Mouse (Mus musculus) embryonic facial prominence, embryonic 10.5 days (tissue): ENCODE measurements at regions not wholly inside any gene's neighbourhood (a gene's known extent, or its start where the extent isn't known, plus 50 kb on each side); places are given as distances from the start of the nearest gene placed in this dataset.

Experiments used
- DNase-seq: peaks from one replicate; pipeline ENCODE4 v3.0.0-alpha.2; 2017; ENCODE audit warnings: low spot score
- H3K27ac ChIP-seq: fragments of 300-500 bp; sonication (generic); replicated peaks from 2 replicates; pipeline ENCODE4 v1.5.1; 2016; ENCODE audit warnings: mild to moderate bottlenecking
- H3K27me3 ChIP-seq: fragments of 300-500 bp; sonication (generic); replicated peaks from 2 replicates; pipeline ENCODE4 v1.6.1; 2016; ENCODE audit warnings: low read depth, mild to moderate bottlenecking; ENCODE audit not compliant: poor library complexity, severe bottlenecking
- H3K36me3 ChIP-seq: fragments of 300-500 bp; sonication (generic); replicated peaks from 2 replicates; pipeline ENCODE4 v1.6.1; 2016; ENCODE audit warnings: mild to moderate bottlenecking, moderate library complexity
- H3K4me1 ChIP-seq: fragments of 300-500 bp; sonication (generic); 2 replicates; pipeline ENCODE4 v1.6.1; 2016
- H3K4me3 ChIP-seq: fragments of 300-500 bp; sonication (generic); 2 replicates; pipeline ENCODE4 v1.5.1; 2016; ENCODE audit warnings: mild to moderate bottlenecking, moderate library complexity
- H3K9me3 ChIP-seq: fragments of 300-500 bp; sonication (generic); 2 replicates; pipeline ENCODE4 v1.6.1; 2016; ENCODE audit warnings: mild to moderate bottlenecking
- WGBS: fragments of 180-500 bp; shearing (Covaris S2); methylation state at CpG from one replicate; pipeline ENCODE4 v1.1.7; 2016; 5-methylcytosine and 5-hydroxymethylcytosine counted together

DNA sequence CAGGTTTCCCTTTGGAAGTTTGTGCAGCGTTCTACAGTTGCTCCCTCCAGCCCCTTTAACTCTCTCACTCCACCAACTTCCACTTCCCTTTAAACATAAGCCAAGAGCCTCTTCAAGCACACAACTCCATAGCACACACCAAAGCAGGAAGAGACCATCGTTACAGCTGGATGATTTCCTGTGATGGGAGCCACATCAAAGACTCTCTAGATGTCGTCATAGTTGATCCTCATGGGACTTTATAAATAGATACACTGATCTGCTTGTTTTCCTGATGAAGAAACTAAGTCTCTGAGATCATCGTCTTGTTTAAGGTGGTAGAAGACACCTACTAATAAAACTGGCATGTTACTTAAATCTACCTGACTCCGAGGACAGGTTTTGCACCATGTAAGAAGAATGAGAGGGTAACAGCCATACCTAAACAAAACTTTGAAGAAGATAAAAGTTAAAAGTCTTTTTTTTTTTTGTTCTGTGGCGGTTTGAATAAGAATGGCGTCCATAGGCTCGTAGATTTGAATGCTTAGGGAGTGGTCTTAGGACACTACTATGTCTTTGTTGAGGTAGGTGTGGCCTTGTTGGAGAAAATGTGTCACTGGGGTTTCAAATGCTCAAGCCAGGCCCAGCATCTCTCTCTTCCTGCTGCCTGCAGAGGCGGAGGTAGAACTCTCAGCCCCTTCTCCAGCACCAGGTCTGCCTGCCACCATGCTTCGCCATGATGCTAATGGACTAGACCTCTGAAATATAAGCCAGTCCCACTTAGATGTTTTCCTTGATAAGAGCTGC is 97.8 kb upstream of the Cnot2 start:
- Histone ChIP-seq H3K9me3 (peaks cover 9% of the 10 kb centered on the region; the same call in 1 of the 2 replicates), H3K4me3 (no peak overlapping the region), H3K27ac (no peak overlapping the region), H3K27me3 (no peaks in the 10 kb centered on the region), H3K36me3 (no peaks in the 10 kb centered on the region), H3K4me1 (peaks cover 18% of the 10 kb centered on the region)
- DNase-seq: no peak
- WGBS: 88% methylated on average over 10 of the region's 10 CpGs

- DNase-seq: peak; percentile 60
- peaks cover 8% of the 10 kb centered on the region for H3K4me1 ChIP-seq
- peak overlapping the region; percentile 35; the same call in 1 of the 2 replicates for H3K27ac ChIP-seq
- H3K27me3 ChIP-seq: no peaks in the 10 kb centered on the region
- WGBS: 42% methylated on average over 4 of the region's 4 CpGs
- no peak overlapping the region for H3K4me3 ChIP-seq
- H3K36me3 ChIP-seq: no peaks in the 10 kb centered on the region
- H3K9me3 ChIP-seq: peaks cover 9% of the 10 kb centered on the region; the same call in 1 of the 2 replicates
Observed at GRCm38 (mm10) chr10:116677949-116678348, 96.6 kb upstream of the Cnot2 start.

DNA sequence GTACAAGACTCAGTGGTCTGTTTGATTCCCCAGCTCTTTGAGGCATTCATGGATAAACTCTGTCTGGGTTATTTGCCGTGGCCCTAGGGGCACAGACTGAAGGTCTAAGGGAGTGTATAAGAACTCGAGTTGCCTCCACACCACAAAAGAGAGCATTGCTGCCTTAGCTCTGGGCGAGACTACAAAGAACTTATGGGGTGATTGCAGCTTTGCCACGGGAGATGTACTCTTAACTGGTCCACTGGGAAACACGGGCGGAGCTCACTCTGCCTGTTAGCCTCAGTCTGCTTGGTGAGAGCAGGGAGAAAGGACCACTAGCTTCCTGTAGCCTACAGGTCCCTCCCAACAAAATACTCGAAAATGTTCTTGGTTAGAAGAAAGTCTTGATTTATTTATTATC is 93.9 kb upstream of the Cnot2 start:
- no peak overlapping the region for H3K4me3 ChIP-seq
- 62% methylated on average over 7 of the region's 7 CpGs for WGBS
- no peaks in the 10 kb centered on the region for H3K9me3 ChIP-seq
- peaks cover 8% of the 10 kb centered on the region for H3K4me1 ChIP-seq
- peak overlapping the region; percentile 36; the same call in 1 of the 2 replicates for H3K27ac ChIP-seq
- H3K27me3 ChIP-seq: no peaks in the 10 kb centered on the region
- H3K36me3 ChIP-seq: no peaks in the 10 kb centered on the region
- no peak for DNase-seq

DNA sequence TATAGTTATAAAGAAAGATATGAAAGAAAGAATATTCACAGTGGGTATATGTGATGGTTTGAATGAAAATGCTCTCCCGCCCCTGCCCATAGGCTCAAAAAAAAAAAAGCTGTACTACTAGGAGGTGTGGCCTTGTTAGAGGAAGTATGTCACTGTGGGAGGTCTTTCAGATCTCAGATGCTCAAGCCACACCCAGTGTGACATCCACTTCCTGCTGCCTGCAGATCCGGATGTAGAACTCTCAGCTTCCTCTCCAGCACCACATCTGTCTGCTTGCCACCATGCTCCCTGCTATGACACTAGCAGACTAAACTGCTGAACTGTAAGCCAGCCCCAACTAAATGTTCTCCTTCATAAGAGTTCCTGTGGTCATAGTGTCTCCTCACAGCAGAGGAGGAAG is 93.0 kb upstream of the Cnot2 start:
- 81% methylated on average over 2 of the region's 2 CpGs for WGBS
- Histone ChIP-seq H3K27me3 (no peaks in the 10 kb centered on the region), H3K4me3 (no peak overlapping the region), H3K9me3 (no peaks in the 10 kb centered on the region), H3K27ac (peak overlapping the region; percentile 36), H3K4me1 (peaks cover 8% of the 10 kb centered on the region), H3K36me3 (no peaks in the 10 kb centered on the region)
- DNase-seq: no peak

DNA sequence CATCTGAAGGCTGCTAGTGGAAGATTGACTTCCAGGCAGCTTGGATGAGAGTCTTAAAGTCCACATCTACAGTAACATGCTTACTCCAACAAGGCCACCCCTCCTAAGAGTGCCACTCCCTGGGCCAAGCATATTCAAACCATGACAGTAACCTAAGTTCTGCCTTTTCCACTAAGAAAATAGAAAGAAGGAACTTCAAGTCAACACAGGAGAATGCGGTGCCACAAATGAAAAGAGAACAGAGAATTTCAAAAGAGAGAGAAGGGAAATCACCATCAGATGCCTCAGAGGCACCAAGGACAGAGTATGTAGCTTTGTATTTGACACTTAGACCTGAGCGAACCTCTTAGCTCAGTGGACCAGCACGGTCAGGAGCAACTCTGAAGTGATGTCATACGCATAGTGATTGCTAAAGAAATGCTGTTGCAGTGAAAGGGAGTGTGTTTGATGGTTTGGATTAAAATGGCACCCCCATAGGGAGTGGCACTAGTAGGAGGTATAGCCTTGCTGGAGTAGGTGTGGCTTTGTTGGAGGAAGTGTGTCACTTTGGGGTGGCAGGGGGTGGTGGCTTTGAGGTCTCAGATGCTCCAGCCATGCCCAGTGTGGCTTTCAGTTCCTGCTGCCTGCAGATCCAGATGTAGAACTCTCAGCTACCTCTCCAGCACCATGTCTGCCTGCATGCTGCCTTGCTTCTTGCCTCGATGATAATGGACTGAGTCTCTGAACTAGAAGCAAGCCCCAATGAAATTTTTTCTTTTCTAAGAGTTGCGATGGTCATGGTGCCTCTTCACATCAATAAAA is 77.1 kb upstream of the Cnot2 start:
- no peaks in the 10 kb centered on the region for H3K36me3 ChIP-seq
- no peak for DNase-seq
- H3K4me3 ChIP-seq: no peak overlapping the region
- no peaks in the 10 kb centered on the region for H3K27me3 ChIP-seq
- H3K9me3 ChIP-seq: no peaks in the 10 kb centered on the region
- WGBS: 95% methylated on average over 6 of the region's 6 CpGs
- no peak overlapping the region for H3K27ac ChIP-seq
- H3K4me1 ChIP-seq: peaks cover 11% of the 10 kb centered on the region

DNA sequence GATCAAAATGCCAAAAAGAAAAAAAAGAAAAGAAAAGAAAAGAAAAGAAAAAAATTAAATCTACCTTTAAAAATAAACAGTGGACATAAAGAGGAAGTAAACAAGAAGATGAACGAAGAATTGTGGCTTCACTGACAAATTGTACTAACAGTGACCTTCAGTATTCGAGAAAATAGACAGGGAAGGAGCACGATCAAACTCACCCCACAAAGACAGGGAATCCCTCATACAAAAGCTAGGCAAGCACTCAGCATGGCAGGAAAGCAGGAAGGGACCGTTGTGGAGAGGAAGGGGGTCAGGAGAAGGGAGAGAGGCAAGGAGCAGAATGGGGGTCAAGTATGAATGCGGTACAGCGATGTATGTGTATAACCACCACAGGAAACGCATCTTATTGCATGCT is 74.6 kb upstream of the Cnot2 start:
- Histone ChIP-seq H3K36me3 (no peaks in the 10 kb centered on the region), H3K27ac (no peak overlapping the region), H3K9me3 (no peaks in the 10 kb centered on the region), H3K27me3 (no peaks in the 10 kb centered on the region), H3K4me1 (peaks cover 11% of the 10 kb centered on the region), H3K4me3 (no peak overlapping the region)
- no peak for DNase-seq
- WGBS: 74% methylated on average over 7 of the region's 7 CpGs

DNA sequence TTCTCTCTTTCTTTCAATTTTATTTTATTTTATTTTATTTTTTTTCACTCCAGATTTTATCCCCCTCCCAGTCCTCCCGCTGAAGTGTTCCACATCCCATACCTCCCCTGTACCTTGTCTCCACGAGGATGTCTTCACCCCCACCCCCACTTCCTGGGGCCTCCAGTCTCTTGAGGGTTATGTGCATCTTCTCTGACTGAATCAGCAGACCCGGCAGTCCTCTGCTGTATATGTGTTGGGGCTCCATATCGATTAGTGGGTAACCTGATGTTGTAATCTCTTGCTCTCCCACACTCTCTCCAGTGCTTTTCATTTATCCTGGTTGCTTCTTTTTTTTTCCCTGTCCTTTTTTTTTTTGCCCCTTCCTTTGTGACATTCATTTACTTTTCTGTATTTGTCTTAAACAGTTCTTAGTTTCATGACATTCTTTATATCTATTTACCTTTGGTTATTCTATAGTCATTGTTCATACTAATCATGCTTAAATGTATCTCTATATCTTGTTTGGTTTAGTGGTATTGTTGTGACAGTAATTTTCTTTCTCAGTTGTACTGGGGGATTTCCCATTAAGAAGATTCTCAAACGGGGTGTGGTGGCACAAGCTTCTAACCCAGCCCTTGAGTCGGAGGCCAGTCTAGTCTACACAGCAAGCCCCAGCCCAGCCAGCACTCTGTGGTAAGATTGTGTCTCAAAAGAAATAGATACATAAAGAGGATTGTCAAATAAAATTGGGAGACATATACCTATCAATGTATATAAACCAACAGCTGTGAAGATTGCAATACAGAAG is 73.9 kb upstream of the Cnot2 start:
- H3K36me3 ChIP-seq: no peaks in the 10 kb centered on the region
- no peak for DNase-seq
- H3K27me3 ChIP-seq: no peaks in the 10 kb centered on the region
- no peak overlapping the region for H3K27ac ChIP-seq
- H3K9me3 ChIP-seq: no peaks in the 10 kb centered on the region
- H3K4me1 ChIP-seq: peaks cover 11% of the 10 kb centered on the region
- 78% methylated on average over 6 of the region's 6 CpGs for WGBS
- no peak overlapping the region for H3K4me3 ChIP-seq

DNA sequence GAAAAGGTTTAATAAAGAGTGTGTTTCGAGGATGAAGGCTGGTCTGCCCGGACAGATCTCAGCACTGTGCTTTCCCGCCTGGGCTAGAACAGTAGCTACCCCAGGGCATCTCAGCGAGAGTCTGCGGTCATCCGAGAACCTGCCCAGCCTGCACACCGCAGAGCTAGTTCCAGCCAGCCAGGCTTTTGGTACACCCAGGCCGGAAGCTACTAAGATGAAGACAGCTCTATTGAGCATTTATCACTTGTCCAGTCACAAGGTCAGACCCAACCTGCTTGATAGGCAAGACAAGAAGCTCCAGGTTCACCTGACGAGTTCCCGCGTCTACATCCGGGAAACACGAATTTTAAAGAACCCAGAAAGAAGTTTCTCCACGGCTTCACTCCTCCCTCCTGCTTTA is 72.8 kb upstream of the Cnot2 start:
- H3K9me3 ChIP-seq: no peaks in the 10 kb centered on the region
- 94% methylated on average over 14 of the region's 14 CpGs for WGBS

DNA sequence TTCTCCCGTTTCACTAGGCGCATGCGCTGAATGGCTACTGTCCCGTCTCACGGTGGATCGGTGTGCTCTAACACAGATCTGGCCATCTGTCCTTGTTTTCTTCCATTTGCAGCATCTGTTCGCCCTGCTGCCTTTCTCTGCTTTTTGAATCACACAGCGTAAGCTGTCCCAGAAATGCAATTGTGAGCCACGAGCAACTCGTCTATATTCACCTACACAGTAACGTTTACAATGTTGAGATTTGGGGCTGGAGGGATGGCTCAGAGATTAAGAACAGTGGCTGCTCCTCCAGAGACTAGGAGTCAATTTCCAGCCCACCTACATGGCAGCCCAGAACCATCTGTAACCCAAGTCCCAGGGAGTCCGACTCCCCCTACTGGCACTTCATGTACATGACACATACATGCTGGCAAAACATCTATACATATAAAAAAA is 72.2 kb upstream of the Cnot2 start:
- H3K27ac ChIP-seq: no peak overlapping the region
- no peak for DNase-seq
- H3K4me3 ChIP-seq: no peak overlapping the region
- no peaks in the 10 kb centered on the region for H3K36me3 ChIP-seq
- WGBS: 88% methylated on average over 12 of the region's 12 CpGs
- no peaks in the 10 kb centered on the region for H3K9me3 ChIP-seq
- H3K4me1 ChIP-seq: peaks cover 11% of the 10 kb centered on the region
- no peaks in the 10 kb centered on the region for H3K27me3 ChIP-seq

More for the DNA sequence above, 72.8 kb upstream of the Cnot2 start:
- H3K4me3 ChIP-seq: no peak overlapping the region
- H3K27me3 ChIP-seq: no peaks in the 10 kb centered on the region
- DNase-seq: no peak
- peaks cover 11% of the 10 kb centered on the region for H3K4me1 ChIP-seq
- no peak overlapping the region for H3K27ac ChIP-seq
- no peaks in the 10 kb centered on the region for H3K36me3 ChIP-seq

- no peaks in the 10 kb centered on the region for H3K9me3 ChIP-seq
- H3K4me1 ChIP-seq: peaks cover 11% of the 10 kb centered on the region; the same call in 1 of the 2 replicates
- H3K4me3 ChIP-seq: no peak overlapping the region
- no peak overlapping the region for H3K27ac ChIP-seq
- DNase-seq: no peak
- 87% methylated on average over 3 of the region's 3 CpGs for WGBS
- H3K36me3 ChIP-seq: no peaks in the 10 kb centered on the region
- no peaks in the 10 kb centered on the region for H3K27me3 ChIP-seq
Observed at GRCm38 (mm10) chr10:116649287-116649686, 68.0 kb upstream of the Cnot2 start.

- no peaks in the 10 kb centered on the region for H3K36me3 ChIP-seq
- 77% methylated on average over 7 of the region's 7 CpGs for WGBS
- DNase-seq: no peak
- no peaks in the 10 kb centered on the region for H3K9me3 ChIP-seq
- no peak overlapping the region for H3K27ac ChIP-seq
- H3K27me3 ChIP-seq: no peaks in the 10 kb centered on the region
- no peak overlapping the region for H3K4me3 ChIP-seq
- peaks cover 11% of the 10 kb centered on the region; the same call in 1 of the 2 replicates for H3K4me1 ChIP-seq
Observed at GRCm38 (mm10) chr10:116646035-116646434, 64.7 kb upstream of the Cnot2 start.

DNA sequence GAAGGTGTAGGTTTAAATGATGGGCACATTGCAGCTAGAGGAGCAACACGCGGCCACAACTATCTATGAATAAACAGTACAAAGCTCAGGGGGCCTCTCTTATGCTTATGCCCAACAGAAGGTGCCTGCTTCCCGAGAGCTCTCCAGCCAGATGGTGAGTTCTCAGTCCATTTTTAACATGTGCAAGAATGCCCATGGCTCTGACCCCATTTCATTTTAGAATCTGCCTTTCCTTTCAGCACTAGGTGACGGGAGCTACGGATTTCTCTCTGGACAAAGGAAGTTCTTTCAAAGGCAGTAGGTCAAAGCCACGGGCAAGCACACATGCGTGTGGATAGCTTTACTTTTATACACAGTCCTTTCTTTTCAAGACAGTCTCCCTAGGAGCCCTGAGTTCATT is 64.3 kb upstream of the Cnot2 start:
- Histone ChIP-seq H3K27ac (no peak overlapping the region), H3K4me3 (no peak overlapping the region), H3K27me3 (no peaks in the 10 kb centered on the region), H3K4me1 (peaks cover 11% of the 10 kb centered on the region; the same call in 1 of the 2 replicates), H3K36me3 (no peaks in the 10 kb centered on the region), H3K9me3 (no peaks in the 10 kb centered on the region)
- WGBS: 80% methylated on average over 7 of the region's 7 CpGs
- DNase-seq: no peak
